Mouse (Mus musculus): Measurements from ENCODE around the gene Igfbp2. TPM values are rescaled to one million over a fixed set of nuclear protein-coding genes. Genes with fewer than 3 reads are reported as not detected.

Gene Igfbp2
- polyA plus RNA-seq, 1 experiment from 2014 or later = 561 TPM

DNA sequence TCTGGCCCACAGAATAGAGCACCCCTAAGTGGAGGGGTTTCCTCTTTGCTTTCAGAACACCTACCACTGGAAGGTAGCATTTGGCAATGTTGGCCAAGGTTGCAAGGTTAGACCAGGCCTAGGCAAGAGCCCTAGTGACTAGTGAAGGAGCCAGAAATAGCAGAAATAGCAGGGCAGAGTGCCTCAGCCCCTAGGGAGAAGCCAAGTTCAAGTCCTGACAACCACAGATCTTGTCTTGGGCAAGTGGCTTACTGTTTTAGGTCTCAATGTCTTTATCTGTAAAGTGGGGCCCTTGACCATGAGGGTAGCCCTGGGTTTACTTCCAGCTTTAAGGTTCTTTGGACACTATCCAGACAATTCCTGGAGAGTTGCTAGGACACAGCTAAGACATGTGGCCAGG, 45.0 kb downstream of the Igfbp2 start:
- H3K9ac ChIP-seq (ENCODE audit: low read depth, low read length) = no peak overlapping the region
- DNase-seq (ENCODE audit: low spot score) (no peak), ATAC-seq (ENCODE audit: low FRiP score) (no peak)

DNA sequence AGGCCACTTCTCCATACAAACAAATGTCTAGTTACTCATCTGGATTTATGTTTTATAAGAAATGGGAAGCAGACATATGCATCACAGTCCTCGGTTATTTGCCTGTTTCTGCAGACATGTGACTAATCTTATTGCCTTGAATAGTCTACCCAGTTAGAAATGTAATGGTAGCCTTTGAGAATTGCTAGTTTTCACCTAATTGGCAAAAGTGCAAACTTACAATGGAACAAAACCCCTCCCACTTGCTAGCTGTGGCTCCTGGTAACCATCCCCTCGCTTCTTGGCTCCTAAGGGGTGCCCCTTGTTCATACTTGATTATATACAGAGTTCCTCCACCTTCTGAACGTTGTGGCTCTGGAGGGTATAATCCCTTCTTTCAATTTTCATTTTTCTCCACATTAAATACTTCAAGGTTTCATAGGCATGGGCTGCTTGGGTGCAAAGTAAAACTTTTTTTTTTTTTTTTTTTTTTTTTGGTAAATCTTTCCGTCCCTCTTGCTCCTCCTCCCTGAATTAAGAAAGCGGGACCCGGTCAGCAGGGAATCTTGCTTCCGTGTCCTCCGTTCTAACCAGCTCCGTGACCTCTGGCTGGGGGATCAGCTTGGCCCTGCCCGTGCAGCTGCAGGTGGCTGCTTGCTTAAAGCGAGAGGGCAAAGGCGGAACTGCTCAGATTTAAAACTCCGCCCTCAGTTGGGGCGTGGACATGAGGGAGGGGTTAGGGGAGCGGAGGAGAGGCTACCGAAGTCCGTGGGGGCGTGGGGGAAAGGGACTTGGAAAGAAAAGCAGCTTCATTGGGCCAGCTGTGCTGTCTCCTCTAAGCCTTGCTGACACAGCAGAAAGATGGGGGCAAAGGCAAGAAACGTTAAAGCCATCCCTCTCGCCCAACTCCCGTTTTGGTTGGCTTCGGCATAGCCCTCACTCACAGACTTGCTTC, 45.6 kb downstream of the Igfbp2 start:
- H3K4me1 ChIP-seq (replicated peaks; ENCODE audit: control insufficient read depth, insufficient read depth, low read length) = peaks cover 10% of the 10 kb centered on the region
- no peak for ATAC-seq (ENCODE audit: low FRiP score)

More for the DNA sequence above, 45.0 kb downstream of the Igfbp2 start:
- H3K36me3 ChIP-seq (ENCODE audit: control insufficient read depth, insufficient read depth, low read length) = no peaks in the 10 kb centered on the region
- H3K27ac ChIP-seq (ENCODE audit: low read depth, low read length) = no peak overlapping the region
- H3K27me3 ChIP-seq (ENCODE audit: control insufficient read depth, insufficient read depth, low read length) = 0 out of 2 replicates have a peak, but pooled peaks cover 2% of the 10 kb centered on the region
- no peak overlapping the region for H3K4me3 ChIP-seq (ENCODE audit: low read depth, low read length)
- no peaks in the 10 kb centered on the region for H3K9me3 ChIP-seq (ENCODE audit: control insufficient read depth, low read length)
- H3K4me1 ChIP-seq (replicated peaks; ENCODE audit: control insufficient read depth, insufficient read depth, low read length) = peaks cover 8% of the 10 kb centered on the region
- H3K4me2 ChIP-seq (replicated peaks; ENCODE audit: low read depth, low read length) = no peak overlapping the region

DNA sequence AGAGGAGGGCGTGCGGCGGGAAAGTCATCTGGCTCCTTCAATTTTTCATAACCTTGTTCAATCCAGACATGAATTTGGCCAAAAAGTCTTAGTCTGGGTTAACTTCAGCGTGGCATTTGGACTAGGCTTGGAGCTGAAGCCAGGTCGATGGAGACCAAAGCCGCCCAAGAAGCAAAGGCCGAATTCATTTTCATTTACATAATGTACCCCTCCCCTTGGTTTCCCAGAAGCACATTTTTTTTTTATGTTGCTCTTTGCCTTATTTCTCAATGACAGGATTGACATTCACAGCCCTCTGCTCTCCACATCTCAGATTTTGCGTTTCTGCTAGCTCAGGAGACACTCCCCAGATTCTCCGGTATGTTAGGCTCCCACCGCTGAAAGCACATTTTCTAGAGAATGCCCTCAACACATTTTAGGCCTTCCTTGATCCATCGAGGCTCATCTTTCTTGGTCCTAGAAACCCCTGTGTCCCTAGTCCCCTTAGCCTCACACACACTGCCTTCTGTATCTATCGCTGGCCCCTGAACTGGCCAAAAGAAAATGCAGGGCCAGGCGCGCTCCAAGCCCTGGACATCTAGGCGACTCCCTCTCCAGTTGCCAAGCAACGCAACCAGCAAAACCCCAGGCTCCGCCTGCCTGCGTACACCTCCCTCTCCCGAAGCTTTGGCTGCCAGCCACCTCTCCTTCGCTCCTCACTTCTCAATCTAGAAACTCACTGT, 46.5 kb downstream of the Igfbp2 start:
- H3K36me3 ChIP-seq (ENCODE audit: control insufficient read depth, insufficient read depth, low read length) = no peaks in the 10 kb centered on the region
- DNase-seq (ENCODE audit: low spot score) = peak; percentile 85
- H3K4me2 ChIP-seq (replicated peaks; ENCODE audit: low read depth, low read length) = peak overlapping the region; percentile 81
- no peaks in the 10 kb centered on the region for H3K9me3 ChIP-seq (ENCODE audit: control insufficient read depth, low read length)
- H3K4me3 ChIP-seq (ENCODE audit: low read depth, low read length) = peak overlapping the region; percentile 50
- H3K4me1 ChIP-seq (replicated peaks; ENCODE audit: control insufficient read depth, insufficient read depth, low read length) = peaks cover 10% of the 10 kb centered on the region
- H3K9ac ChIP-seq (ENCODE audit: low read depth, low read length) = peak overlapping the region; percentile 41; the same call in 1 of the 2 replicates
- H3K27ac ChIP-seq (ENCODE audit: low read depth, low read length) = peak overlapping the region; percentile 53; the same call in 1 of the 2 replicates
- peak; percentile 51 for ATAC-seq (ENCODE audit: low FRiP score)
- WGBS = 1% methylated on average over 20 of the region's 20 CpGs
- H3K27me3 ChIP-seq (ENCODE audit: control insufficient read depth, insufficient read depth, low read length) = peaks cover 13% of the 10 kb centered on the region

More for the DNA sequence above, 45.6 kb downstream of the Igfbp2 start:
- Histone ChIP-seq H3K27me3 (ENCODE audit: control insufficient read depth, insufficient read depth, low read length) (peaks cover 7% of the 10 kb centered on the region), H3K9me3 (ENCODE audit: control insufficient read depth, low read length) (no peaks in the 10 kb centered on the region), H3K4me2 (replicated peaks; ENCODE audit: low read depth, low read length) (peak overlapping the region; percentile 81), H3K36me3 (ENCODE audit: control insufficient read depth, insufficient read depth, low read length) (no peaks in the 10 kb centered on the region), H3K27ac (ENCODE audit: low read depth, low read length) (peak overlapping the region; percentile 27; the same call in 1 of the 2 replicates), H3K9ac (ENCODE audit: low read depth, low read length) (peak overlapping the region; percentile 41; the same call in 1 of the 2 replicates), H3K4me3 (ENCODE audit: low read depth, low read length) (peak overlapping the region; percentile 50)
- peak; percentile 85 for DNase-seq (ENCODE audit: low spot score)
- WGBS = 6% methylated on average over 22 of the region's 22 CpGs

DNA sequence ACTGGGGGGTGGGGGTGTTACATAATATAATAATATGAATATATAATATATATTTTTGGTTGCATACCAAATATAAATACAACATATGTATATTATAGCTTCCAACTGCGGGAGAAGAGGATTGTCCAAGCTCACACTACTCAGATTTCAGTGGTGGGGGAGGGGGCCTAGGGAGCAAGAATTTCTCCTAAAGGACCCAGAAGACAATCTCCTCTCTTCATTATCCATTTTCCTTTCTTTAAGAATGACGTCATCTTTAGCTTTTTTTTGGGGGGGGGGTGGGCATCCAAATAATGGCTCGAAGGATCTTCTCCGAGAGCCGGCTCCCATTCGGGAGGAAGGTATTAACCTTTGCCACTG, 47.0 kb downstream of the Igfbp2 start:
- DNase-seq (ENCODE audit: low spot score) = peak; percentile 59
- Histone ChIP-seq H3K27me3 (ENCODE audit: control insufficient read depth, insufficient read depth, low read length) (peaks cover 13% of the 10 kb centered on the region), H3K36me3 (ENCODE audit: control insufficient read depth, insufficient read depth, low read length) (no peaks in the 10 kb centered on the region), H3K4me1 (replicated peaks; ENCODE audit: control insufficient read depth, insufficient read depth, low read length) (peaks cover 10% of the 10 kb centered on the region), H3K4me2 (replicated peaks; ENCODE audit: low read depth, low read length) (peak overlapping the region; percentile 81), H3K27ac (ENCODE audit: low read depth, low read length) (0 out of 2 replicates have a peak overlapping the region, but pooled peaks have one; percentile 56), H3K9ac (ENCODE audit: low read depth, low read length) (peak overlapping the region; percentile 15; the same call in 1 of the 2 replicates), H3K9me3 (ENCODE audit: control insufficient read depth, low read length) (no peaks in the 10 kb centered on the region), H3K4me3 (ENCODE audit: low read depth, low read length) (peak overlapping the region; percentile 50)
- peak; percentile 3; the same call in 1 of the 2 replicates for ATAC-seq (ENCODE audit: low FRiP score)
- 0% methylated on average over 6 of the region's 6 CpGs for WGBS

DNA sequence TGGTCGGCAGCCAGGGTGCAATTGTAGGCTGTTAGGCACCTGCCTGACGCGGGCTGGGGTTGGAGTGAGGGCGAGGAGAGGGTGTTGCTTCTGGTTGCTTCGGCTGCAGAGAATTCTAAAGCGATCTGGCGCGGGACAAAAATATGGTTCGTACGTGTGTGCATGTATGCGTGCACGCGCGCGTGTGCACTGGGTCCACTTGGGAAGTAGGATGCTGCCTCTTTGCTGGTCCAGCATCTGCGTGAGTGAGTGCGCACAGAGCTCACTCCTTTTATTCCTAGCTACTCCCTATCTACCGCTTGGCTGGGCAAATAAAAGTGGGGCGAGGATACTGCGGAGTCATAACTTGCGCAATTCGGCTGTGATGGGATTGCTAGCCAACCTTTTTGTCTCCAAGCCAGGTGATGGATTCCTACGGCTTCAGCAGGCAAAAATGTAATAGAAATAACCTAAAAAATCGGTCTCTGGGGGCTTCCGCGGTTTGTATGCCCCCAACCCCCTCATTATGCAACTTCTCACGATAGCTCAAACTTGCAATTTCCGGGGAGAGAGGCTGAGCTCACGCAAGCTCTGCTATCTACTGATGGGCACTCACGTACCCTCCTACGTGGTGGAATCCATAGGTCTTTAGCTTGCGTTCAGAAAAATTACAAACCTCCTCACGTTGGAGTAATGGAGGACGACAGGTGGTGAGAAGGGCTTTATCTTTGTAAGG, 47.6 kb downstream of the Igfbp2 start:
- peak; percentile 73 for DNase-seq (ENCODE audit: low spot score)
- peaks cover 17% of the 10 kb centered on the region for H3K27me3 ChIP-seq (ENCODE audit: control insufficient read depth, insufficient read depth, low read length)

DNA sequence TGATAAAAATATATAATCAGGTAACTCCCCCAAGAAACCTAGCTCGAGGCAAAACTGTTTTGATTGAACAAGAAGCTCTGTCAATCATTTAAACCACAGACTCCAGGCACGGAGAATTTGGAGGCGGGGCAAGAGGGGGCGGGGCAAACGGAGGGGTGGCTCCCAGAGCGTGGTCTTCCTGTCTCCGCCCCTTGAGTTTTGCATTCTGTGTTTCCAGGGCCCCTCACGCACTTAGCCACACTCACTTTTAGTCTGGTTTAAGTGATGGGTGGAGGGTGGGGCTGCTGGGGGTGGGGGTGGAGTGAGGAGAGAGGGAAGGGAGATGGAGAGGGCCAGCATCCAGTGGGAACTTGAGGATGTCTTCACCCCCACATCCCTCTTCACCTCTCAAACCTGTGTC, 48.2 kb downstream of the Igfbp2 start:
- DNase-seq (ENCODE audit: low spot score) (peak; percentile 91), ATAC-seq (ENCODE audit: low FRiP score) (peak; percentile 66)
- Histone ChIP-seq H3K4me2 (replicated peaks; ENCODE audit: low read depth, low read length) (peak overlapping the region; percentile 81), H3K27me3 (ENCODE audit: control insufficient read depth, insufficient read depth, low read length) (peaks cover 17% of the 10 kb centered on the region), H3K4me3 (ENCODE audit: low read depth, low read length) (peak overlapping the region; percentile 50), H3K27ac (ENCODE audit: low read depth, low read length) (no peak overlapping the region), H3K4me1 (replicated peaks; ENCODE audit: control insufficient read depth, insufficient read depth, low read length) (peaks cover 8% of the 10 kb centered on the region), H3K36me3 (ENCODE audit: control insufficient read depth, insufficient read depth, low read length) (no peaks in the 10 kb centered on the region), H3K9ac (ENCODE audit: low read depth, low read length) (no peak overlapping the region), H3K9me3 (ENCODE audit: control insufficient read depth, low read length) (no peaks in the 10 kb centered on the region)
- 2% methylated on average over 8 of the region's 8 CpGs for WGBS

More for the DNA sequence above, 47.6 kb downstream of the Igfbp2 start:
- Histone ChIP-seq H3K4me3 (ENCODE audit: low read depth, low read length) (peak overlapping the region; percentile 50), H3K4me1 (replicated peaks; ENCODE audit: control insufficient read depth, insufficient read depth, low read length) (peaks cover 10% of the 10 kb centered on the region), H3K9ac (ENCODE audit: low read depth, low read length) (peak overlapping the region; percentile 15; the same call in 1 of the 2 replicates), H3K27ac (ENCODE audit: low read depth, low read length) (peak overlapping the region; percentile 56; the same call in 1 of the 2 replicates), H3K4me2 (replicated peaks; ENCODE audit: low read depth, low read length) (peak overlapping the region; percentile 81), H3K36me3 (ENCODE audit: control insufficient read depth, insufficient read depth, low read length) (no peaks in the 10 kb centered on the region), H3K9me3 (ENCODE audit: control insufficient read depth, low read length) (no peaks in the 10 kb centered on the region)
- 0 out of 2 replicates have a peak, but pooled peaks have one; percentile 13 for ATAC-seq (ENCODE audit: low FRiP score)
- under 1% methylated on average over 34 of the region's 34 CpGs for WGBS

DNA sequence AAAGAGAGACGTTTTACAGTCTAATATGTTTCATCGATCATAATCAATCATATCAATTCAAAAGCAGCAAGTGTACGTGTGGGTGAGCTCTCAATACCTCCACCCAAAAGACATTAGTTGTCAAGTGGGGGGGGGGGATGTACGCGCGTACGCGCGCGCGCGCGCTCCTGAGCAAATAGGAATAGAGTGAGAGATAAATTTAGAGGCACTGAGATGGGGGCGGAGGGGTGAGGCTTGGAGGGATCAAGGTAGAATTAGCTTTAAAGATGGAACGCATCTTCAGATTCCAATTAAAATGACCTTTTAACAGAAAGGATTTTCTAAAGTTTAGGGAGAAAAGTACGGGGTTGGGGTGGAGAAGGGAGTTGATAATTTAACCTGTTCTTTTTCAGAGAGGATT, 48.8 kb downstream of the Igfbp2 start:
- no peak for ATAC-seq (ENCODE audit: low FRiP score)
- Histone ChIP-seq H3K27ac (ENCODE audit: low read depth, low read length) (no peak overlapping the region), H3K4me3 (ENCODE audit: low read depth, low read length) (peak overlapping the region; percentile 50), H3K9ac (ENCODE audit: low read depth, low read length) (peak overlapping the region; percentile 61; the same call in 1 of the 2 replicates), H3K4me1 (replicated peaks; ENCODE audit: control insufficient read depth, insufficient read depth, low read length) (peaks cover 7% of the 10 kb centered on the region), H3K36me3 (ENCODE audit: control insufficient read depth, insufficient read depth, low read length) (no peaks in the 10 kb centered on the region), H3K4me2 (replicated peaks; ENCODE audit: low read depth, low read length) (peak overlapping the region; percentile 81), H3K27me3 (ENCODE audit: control insufficient read depth, insufficient read depth, low read length) (peaks cover 17% of the 10 kb centered on the region), H3K9me3 (ENCODE audit: control insufficient read depth, low read length) (no peaks in the 10 kb centered on the region)
- DNase-seq (ENCODE audit: low spot score) = peak; percentile 46
- WGBS = under 1% methylated on average over 16 of the region's 16 CpGs

Measured in hindbrain, embryonic 11.5 days (tissue).